Mouse (Mus musculus): ENCODE measurements at regions not wholly inside any gene's neighbourhood (a gene's known extent, or its start where the extent isn't known, plus 50 kb on each side); places are given as distances from the start of the nearest gene placed in this dataset.

DNA sequence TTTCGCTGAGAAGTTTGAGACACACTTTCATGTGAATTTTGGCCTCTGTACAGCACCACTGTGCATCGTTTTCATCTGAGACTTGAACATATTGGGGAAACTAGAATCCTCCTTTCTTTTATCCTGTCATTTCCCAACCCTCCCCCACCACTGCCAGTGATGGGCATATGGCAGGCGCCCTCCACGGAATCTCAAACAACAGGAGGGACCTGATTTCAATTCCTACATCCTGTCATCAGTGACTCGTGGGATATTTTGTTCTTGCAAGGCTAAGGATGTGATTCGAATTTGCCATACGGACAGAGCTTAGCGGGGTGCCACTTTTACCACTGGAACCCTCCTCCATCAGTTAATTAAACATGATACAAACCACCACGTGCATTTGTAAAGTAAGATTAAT lies 60.9 kb upstream of the Etaa1 start:
- no peaks in the 10 kb centered on the region for H3K36me3 ChIP-seq (replicated peaks; ENCODE audit: low read length)
- no peaks in the 10 kb centered on the region for H3K9me3 ChIP-seq
- H3K4me3 ChIP-seq (replicated peaks), result no peak overlapping the region
- H3K4me1 ChIP-seq, result no peaks in the 10 kb centered on the region
- TF ChIP-seq FLI1 (IDR thresholded peaks at IDR 0.05; ENCODE audit: low read length) (no peak), GATA1 (IDR thresholded peaks at IDR 0.05; ENCODE audit: borderline replicate concordance, low read length) (no peak)
- no peaks in the 10 kb centered on the region for H3K27me3 ChIP-seq (replicated peaks)

- H3K27me3 ChIP-seq (replicated peaks), result no peaks in the 10 kb centered on the region
- no peaks in the 10 kb centered on the region for H3K9me3 ChIP-seq
- TF ChIP-seq FLI1 (IDR thresholded peaks at IDR 0.05; ENCODE audit: low read length) (no peak), GATA1 (IDR thresholded peaks at IDR 0.05; ENCODE audit: borderline replicate concordance, low read length) (no peak)
- H3K4me1 ChIP-seq, result no peaks in the 10 kb centered on the region
- no peaks in the 10 kb centered on the region for H3K36me3 ChIP-seq (replicated peaks; ENCODE audit: low read length)
- no peak overlapping the region for H3K4me3 ChIP-seq (replicated peaks)
Measured at GRCm38 (mm10) chr11:18012085-18012484, 58.4 kb upstream of the Etaa1 start.

- no peaks in the 10 kb centered on the region for H3K4me1 ChIP-seq
- H3K27me3 ChIP-seq (replicated peaks), result no peaks in the 10 kb centered on the region
- H3K4me3 ChIP-seq (replicated peaks), result no peak overlapping the region
- no peaks in the 10 kb centered on the region for H3K36me3 ChIP-seq (replicated peaks; ENCODE audit: low read length)
- no peak for TF ChIP-seq FLI1 (IDR thresholded peaks at IDR 0.05; ENCODE audit: low read length)
- no peak for TF ChIP-seq GATA1 (IDR thresholded peaks at IDR 0.05; ENCODE audit: borderline replicate concordance, low read length)
- no peaks in the 10 kb centered on the region for H3K9me3 ChIP-seq
Measured at GRCm38 (mm10) chr11:18011101-18011733, 57.5 kb upstream of the Etaa1 start.

- no peak for TF ChIP-seq FLI1 (IDR thresholded peaks at IDR 0.05; ENCODE audit: low read length)
- TF ChIP-seq GATA1 (IDR thresholded peaks at IDR 0.05; ENCODE audit: borderline replicate concordance, low read length), result no peak
- no peaks in the 10 kb centered on the region for H3K27me3 ChIP-seq (replicated peaks)
- no peaks in the 10 kb centered on the region for H3K36me3 ChIP-seq (replicated peaks; ENCODE audit: low read length)
- no peaks in the 10 kb centered on the region for H3K9me3 ChIP-seq
- no peaks in the 10 kb centered on the region for H3K4me1 ChIP-seq
- no peak overlapping the region for H3K4me3 ChIP-seq (replicated peaks)
Measured at GRCm38 (mm10) chr11:18008140-18008539, 54.5 kb upstream of the Etaa1 start.

Measured in megakaryocyte, embryonic 14.5 days (primary cell).